Mouse (Mus musculus): ENCODE measurements around the gene Ogdh. TPM values are rescaled to one million over a fixed set of nuclear protein-coding genes. Genes with fewer than 3 reads are reported as not detected.

The Ogdh gene
- polyA plus RNA-seq, 1 experiment from 2014 or later, result 95.0 TPM

DNA sequence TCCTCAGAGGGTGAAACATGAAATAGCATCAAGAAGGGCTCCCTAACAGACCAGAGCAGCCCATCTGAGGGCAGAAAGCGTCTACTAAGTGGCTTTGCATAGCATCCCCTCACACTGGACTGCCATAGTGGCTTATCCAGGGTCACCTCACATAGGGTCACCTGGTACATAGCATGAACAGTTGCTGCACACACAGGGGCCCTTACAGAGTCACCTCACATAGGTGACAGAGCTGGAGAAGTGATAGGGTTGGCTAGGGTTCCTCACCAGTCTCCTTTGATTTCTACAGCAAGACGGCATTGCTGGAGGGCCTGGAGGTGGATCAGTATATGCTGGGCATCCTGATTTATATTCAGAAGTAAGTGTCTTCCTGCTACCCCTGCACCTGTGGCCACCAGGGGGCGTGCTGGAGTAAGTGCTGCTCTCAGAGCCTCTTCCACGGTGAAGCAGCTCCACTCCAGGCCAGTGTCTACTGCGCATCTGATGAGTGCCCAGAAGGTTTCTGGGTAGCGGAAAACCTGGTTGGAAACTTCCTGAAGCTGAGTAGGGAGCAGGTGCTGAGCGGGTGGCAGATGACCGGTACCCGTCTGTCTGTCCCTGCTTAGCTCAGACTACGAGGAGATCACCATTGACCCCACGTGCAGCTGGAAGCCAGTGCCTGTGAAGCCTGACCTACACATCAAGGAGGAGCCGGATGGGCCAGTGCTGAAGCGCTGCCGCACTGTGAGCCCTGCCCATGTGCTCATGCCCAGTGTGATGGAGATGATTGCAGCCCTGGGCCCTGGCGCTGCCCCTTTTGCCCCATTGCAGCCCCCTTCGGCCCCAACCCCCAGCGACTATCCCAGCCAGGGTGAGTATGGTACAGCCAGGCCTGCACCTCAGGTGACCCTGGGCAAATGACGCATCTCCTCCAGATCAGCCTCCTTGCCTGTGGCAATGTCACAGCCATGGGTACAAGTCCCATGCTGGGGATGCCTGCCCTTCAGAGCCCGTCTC is 111.4 kb downstream of the Ogdh start:
- peaks cover 78% of the 10 kb centered on the region for H3K36me3 ChIP-seq
- no peak for ATAC-seq (ENCODE audit: low FRiP score, low read depth)
- 86% methylated on average over 19 of the region's 19 CpGs for WGBS

DNA sequence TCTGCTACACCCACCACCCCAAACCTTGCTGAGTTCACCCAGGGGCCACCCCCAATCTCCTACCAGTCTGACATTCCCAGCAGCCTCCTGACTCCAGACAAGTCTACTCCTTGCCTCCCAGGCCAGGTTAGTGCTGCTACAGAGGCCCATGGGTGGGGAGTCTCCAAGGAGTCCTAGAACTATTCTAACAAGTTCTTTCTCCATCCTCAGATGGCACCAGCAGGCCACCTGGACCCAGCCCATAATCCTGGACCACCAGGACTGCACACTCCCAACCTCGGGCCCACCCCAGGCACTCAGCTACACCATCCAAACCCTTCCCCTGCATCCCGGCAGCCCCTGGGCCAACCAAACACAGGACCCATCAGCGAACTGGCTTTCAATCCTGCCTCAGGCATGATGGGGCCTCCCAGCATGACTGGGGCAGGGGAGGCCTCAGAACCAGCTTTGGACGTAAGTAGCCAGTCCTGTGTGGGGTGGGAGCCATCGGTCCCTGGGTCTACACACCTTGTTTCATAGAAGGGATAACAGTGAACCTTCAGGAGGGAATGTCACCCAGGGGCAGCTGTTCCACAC is 112.5 kb downstream of the Ogdh start:
- peaks cover 67% of the 10 kb centered on the region for H3K36me3 ChIP-seq
- H3K4me2 ChIP-seq (replicated peaks), result no peak overlapping the region

More for the DNA sequence above, 111.4 kb downstream of the Ogdh start:
- Histone ChIP-seq H3K4me3 (no peak overlapping the region), H3K9me3 (no peaks in the 10 kb centered on the region), H3K9ac (no peak overlapping the region), H3K27ac (no peak overlapping the region), H3K4me1 (peaks cover 37% of the 10 kb centered on the region), H3K4me2 (replicated peaks) (no peak overlapping the region), H3K27me3 (no peaks in the 10 kb centered on the region)

DNA sequence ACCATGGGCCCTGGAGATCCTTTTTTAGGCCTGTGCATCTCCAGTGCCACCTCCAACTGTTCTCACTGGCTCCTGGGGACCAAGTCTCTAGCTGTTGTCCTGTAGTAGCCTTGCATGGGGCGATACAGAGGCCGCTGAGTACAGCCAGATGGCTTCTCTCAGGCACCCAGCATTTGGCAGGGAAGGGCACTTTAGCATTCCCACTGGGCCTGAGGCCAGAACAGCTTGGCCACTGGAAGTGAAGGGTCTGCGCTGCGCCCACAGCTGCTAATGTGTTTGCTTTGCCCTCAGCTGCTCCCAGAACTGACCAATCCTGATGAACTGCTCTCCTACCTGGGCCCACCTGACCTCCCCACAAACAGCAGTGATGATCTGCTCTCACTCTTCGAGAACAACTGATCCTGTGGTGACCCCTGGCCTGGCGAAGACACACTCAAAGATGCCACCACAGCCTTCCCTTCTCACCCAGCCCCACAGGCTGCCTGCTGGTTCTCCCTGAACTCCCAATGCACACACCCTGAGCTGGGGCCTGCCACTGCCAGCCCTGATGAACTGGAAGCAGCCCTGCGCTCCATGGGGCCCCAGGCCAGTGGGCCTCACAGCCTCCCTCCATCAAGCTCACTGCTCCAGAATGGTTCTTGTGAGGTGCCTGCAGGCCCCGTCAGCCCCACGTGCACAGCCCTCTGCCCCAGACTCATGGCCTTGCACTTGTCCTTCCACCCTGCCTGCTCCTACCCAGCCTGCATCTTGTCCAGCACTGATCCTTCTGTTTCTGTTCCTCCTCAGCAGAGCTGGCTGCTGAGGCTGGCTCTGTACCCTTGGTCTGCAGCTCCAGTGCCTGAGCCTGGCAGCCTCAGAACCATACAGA is 113.5 kb downstream of the Ogdh start:
- H3K27me3 ChIP-seq, result no peaks in the 10 kb centered on the region
- H3K36me3 ChIP-seq, result peaks cover 57% of the 10 kb centered on the region
- peak overlapping the region; percentile 46 for H3K9ac ChIP-seq
- H3K4me3 ChIP-seq, result no peak overlapping the region
- WGBS, result 85% methylated on average over 9 of the region's 9 CpGs
- H3K4me2 ChIP-seq (replicated peaks), result peak overlapping the region; percentile 42
- no peaks in the 10 kb centered on the region for H3K9me3 ChIP-seq
- no peak for ATAC-seq (ENCODE audit: low FRiP score, low read depth)
- peak overlapping the region; percentile 95 for H3K27ac ChIP-seq
- H3K4me1 ChIP-seq, result peaks cover 37% of the 10 kb centered on the region

More for the DNA sequence above, 112.5 kb downstream of the Ogdh start:
- Histone ChIP-seq H3K9me3 (no peaks in the 10 kb centered on the region), H3K27ac (peak overlapping the region; percentile 95), H3K9ac (peak overlapping the region; percentile 39; the same call in 1 of the 2 replicates), H3K27me3 (no peaks in the 10 kb centered on the region), H3K4me1 (peaks cover 37% of the 10 kb centered on the region), H3K4me3 (no peak overlapping the region)
- WGBS, result 95% methylated on average over 5 of the region's 5 CpGs
- no peak for ATAC-seq (ENCODE audit: low FRiP score, low read depth)

DNA sequence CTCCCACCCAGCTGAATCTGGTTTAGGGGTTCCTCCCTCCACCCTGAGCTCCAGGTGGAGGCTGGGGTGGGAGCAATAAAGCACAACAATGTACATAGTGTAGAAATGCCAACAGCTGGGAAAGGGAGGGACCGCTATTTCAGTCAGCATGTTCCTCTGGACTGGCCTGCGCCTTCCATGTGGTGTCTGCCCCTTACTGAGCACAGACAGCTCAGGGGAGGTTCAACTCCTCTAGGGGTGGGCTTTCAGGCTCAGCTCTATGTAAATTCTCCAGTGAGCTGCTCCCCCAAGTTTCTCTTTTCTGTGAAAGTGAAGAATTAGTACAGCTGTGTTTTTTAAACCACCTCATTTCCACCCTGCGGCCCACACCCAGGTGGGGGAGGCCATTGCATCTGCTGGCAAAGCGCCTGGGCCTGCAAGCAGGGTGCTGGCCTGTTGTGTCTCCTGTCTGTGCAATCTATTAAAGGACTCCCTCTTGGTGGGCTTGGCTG is 114.2 kb downstream of the Ogdh start:
- ATAC-seq (ENCODE audit: low FRiP score, low read depth), result peak; percentile 73
- WGBS, result 44% methylated on average over 4 of the region's 4 CpGs
- H3K9ac ChIP-seq, result peak overlapping the region; percentile 46
- H3K36me3 ChIP-seq, result peaks cover 50% of the 10 kb centered on the region
- H3K4me3 ChIP-seq, result no peak overlapping the region
- peak overlapping the region; percentile 42 for H3K4me2 ChIP-seq (replicated peaks)
- H3K27ac ChIP-seq, result peak overlapping the region; percentile 95
- H3K27me3 ChIP-seq, result no peaks in the 10 kb centered on the region
- no peaks in the 10 kb centered on the region for H3K9me3 ChIP-seq
- peaks cover 37% of the 10 kb centered on the region for H3K4me1 ChIP-seq

Small RNA genes within 50 kb of the gene (microRNA-seq; reads per million reads assigned to microRNA genes)
- gene Mir7651, result not detected

Other genes with a start within 250 kb of the Ogdh start
- gene Camk2b, start 225.3 kb upstream of the Ogdh start, polyA plus RNA-seq (2015; fragmentation: Nextera tagmentation; extraction: Ambion mirVana), result 1.6 and 1.7 TPM in 2 replicates
- gene A730071L15Rik, start 91.6 kb upstream of the Ogdh start, polyA plus RNA-seq (2015; fragmentation: Nextera tagmentation; extraction: Ambion mirVana), result 0.31 and 0.75 TPM in 2 replicates
- 43.3 and 44.0 TPM in 2 replicates for gene Nudcd3, start 91.2 kb upstream of the Ogdh start, polyA plus RNA-seq (2015; fragmentation: Nextera tagmentation; extraction: Ambion mirVana)
- gene Npc1l1, start 61.5 kb upstream of the Ogdh start, polyA plus RNA-seq (2015; fragmentation: Nextera tagmentation; extraction: Ambion mirVana), result 0.03 and 0.06 TPM in 2 replicates
- 98.1 and 101 TPM in 2 replicates for gene Ddx56, start 23.9 kb upstream of the Ogdh start, polyA plus RNA-seq (2015; fragmentation: Nextera tagmentation; extraction: Ambion mirVana)
- 109 and 113 TPM in 2 replicates for gene Tmed4, start 16.8 kb upstream of the Ogdh start, polyA plus RNA-seq (2015; fragmentation: Nextera tagmentation; extraction: Ambion mirVana)
- gene Zmiz2, start 97.4 kb downstream of the Ogdh start, polyA plus RNA-seq (2015; fragmentation: Nextera tagmentation; extraction: Ambion mirVana), result 10.1 and 10.3 TPM in 2 replicates
- gene Ppia, start 123.8 kb downstream of the Ogdh start, polyA plus RNA-seq (2015; fragmentation: Nextera tagmentation; extraction: Ambion mirVana), result 4,950 and 5,155 TPM in 2 replicates
- gene H2afv, start 152.8 kb downstream of the Ogdh start, polyA plus RNA-seq (2015; fragmentation: Nextera tagmentation; extraction: Ambion mirVana), result 657 and 704 TPM in 2 replicates
- 30.5 and 32.1 TPM in 2 replicates for gene Purb, start 184.3 kb downstream of the Ogdh start, polyA plus RNA-seq (2015; fragmentation: Nextera tagmentation; extraction: Ambion mirVana)
- gene Myo1g, start 229.3 kb downstream of the Ogdh start, polyA plus RNA-seq (2015; fragmentation: Nextera tagmentation; extraction: Ambion mirVana), result 1.5 and 2.1 TPM in 2 replicates